Mouse (Mus musculus) kidney, adult 11 months (tissue): ENCODE data around the gene Gm9833.
"Not testable (repeated sequence)": the region's sequence is repeated elsewhere in the genome, so short reads cannot be mapped to it uniquely, and the experiment has no call there.

ENCODE experiments used
- DNase-seq: peaks from one replicate; pipeline ENCODE4 v3.0.0; 2022

Gene Gm9833

DNA sequence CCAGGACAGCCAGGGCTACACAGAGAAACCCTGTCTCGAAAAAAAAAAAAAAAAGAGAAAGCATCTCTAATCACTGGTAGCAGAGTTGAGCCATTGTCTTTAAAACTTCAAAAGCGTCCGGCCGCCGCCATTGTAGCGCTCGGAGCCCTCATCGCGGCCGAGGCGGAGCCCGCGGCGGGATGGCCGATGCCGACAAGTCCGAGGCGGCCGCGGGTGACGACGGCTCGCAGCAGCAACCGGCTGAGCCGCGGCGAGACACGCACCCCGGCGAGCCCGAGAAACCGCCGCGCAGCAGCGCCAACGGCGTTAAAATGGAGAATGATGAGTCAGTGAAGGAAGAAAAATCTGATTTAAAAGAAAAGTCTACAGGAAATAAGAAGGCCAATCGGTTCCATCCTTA, at the start of gene Gm9833:
Gene Gm9833 (plus strand): TSS at position 117 of the 400 bp plus-strand sequence.
- DNase-seq = not testable (repeated sequence)

GRCm38 (mm10) chr3:10070070-10070469, 17.8 kb upstream of the Gm9833 start:
- no peak for DNase-seq

GRCm38 (mm10) chr3:10075826-10076225, 12.1 kb upstream of the Gm9833 start:
- no peak for DNase-seq

DNA sequence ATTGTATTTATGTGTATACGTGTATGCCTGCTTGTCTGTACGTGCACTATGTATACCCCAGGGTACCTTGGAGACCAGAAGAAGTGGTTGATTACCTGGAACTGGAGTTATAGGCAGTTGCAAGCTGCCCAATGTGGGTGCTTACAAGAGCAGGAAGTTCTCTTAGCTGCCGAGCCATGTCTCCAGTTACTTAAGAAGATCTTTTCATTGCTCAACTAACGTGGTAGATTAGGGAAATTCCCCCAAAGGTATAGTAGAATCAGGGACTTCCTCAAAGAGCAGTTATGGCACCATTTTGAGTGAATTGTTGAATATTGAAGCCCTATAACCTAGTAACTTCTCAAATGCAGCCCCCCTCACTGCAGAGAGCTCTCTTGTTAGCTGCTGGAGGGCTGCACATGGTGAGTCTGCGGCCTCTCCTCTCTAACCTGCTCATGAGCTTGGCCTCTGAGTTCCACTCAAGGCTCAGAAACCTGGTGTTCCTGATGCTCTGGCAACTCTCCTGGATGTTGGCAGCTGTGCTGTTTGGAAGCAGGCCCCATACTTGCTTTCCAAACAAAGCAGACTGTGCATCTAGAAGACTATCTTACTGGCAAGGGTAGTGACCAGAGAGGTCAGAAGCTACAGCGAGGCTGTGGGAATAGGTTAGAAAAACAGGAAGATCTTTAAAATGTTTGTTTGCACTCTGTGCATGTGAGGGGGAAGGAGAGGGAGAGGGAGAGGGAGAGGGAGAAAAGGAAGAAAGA, 10.6 kb upstream of the Gm9833 start:
- no peak for DNase-seq

GRCm38 (mm10) chr3:10078113-10078512, 9.8 kb upstream of the Gm9833 start:
- no peak for DNase-seq

GRCm38 (mm10) chr3:10081336-10081735, 6.6 kb upstream of the Gm9833 start:
- DNase-seq = no peak

DNA sequence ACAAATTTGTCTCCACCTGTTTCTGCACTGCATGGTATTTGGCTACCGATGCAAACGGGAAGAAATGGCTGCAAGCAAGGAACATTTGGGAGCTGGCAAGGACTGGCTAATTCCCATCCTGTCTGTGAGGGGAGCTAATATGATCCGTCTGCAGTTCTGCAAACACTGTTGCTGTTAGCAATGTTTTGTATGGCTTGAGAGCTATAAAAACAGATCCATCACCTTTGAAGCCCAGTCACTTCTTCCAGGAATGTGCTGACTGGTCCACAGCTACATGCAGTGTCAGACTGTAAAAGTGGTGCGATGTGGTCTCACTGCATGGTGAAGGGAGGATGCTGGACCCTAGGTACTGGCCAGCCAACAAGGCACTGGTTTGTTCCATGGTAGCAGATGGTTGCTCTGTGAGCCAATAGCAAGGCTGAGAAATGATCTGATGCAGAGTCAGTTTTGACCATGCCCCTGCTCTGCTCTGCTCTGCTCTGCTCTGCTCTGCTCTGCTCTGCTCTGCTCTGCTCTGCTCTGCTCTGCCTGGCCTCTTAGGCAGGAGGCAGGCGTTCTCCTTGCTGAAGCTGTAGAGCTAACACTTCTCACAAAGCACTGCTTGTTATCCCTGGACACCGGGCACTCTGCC, 5.9 kb upstream of the Gm9833 start:
- DNase-seq = no peak

- no peak for DNase-seq
Measured at GRCm38 (mm10) chr3:10082545-10083062, 5.3 kb upstream of the Gm9833 start.

DNA sequence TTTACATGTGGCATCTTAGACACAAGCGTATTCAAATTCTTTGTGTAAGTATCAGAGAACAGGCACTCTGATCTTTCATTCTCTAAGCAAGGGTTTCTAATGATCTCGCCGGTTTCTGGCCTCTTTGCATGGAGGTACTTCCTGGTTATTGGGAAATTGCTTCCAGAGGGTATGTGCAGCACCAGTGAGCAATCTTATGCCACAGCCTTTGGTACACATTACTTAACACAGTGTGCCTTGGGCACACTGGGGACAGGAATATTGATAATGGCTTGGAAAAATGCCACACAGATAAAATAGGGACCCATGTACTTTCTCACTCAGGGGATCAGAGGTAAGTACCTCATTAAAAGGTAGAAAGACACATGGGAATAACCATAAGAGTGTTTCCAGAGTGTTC, 3.8 kb upstream of the Gm9833 start:
- no peak for DNase-seq

- DNase-seq = no peak
Measured at GRCm38 (mm10) chr3:10085396-10086119, 2.4 kb upstream of the Gm9833 start.

DNA sequence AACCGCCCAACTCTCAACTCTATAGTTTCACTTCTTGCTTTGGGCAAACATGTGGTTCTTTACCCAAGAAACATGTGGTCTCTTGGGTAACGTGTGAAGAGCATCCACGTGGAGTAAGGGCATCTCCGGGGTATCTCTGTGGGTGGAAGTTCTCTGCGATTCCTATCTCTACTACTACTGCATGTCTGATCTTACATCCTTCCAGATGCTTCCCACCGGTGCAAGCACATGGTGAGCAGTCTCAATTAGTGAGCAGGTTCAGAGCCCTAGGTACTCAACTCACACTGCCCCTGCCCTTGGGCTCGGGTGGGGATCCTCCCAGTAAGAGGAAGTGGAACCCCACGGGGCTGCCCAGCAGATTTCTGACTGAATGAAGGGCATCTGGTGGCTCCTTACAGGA, 399 bp upstream of the Gm9833 start:
- no peak for DNase-seq

DNA sequence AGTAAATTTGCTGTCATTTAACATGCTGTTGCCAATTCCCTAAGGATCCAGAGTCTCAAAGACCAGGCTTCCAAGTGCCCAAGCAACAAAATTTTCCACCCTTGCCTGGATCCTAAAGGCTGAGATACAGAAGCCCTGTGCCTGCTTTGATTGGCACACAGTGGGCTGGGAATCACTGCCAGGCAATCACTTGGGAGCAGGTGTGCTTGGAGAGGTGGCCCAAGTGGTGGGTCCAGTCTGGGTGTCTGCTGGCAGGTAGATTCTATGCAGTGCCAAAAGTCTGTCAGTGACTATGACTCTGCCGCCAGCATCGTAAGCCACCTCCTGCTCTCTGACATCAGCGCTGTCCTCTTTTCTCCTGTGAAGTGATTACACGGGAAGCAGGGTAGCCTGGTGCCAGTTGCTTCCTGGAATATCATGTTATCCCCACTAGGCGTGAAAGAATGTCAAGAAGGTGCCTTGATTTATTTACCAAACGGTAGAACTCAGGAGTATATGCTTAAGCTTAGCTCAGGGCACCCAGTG, 3.8 kb downstream of the Gm9833 start:
- no peak for DNase-seq

- DNase-seq = peak; percentile 59
Measured at GRCm38 (mm10) chr3:10092499-10092898, 4.6 kb downstream of the Gm9833 start.

DNA sequence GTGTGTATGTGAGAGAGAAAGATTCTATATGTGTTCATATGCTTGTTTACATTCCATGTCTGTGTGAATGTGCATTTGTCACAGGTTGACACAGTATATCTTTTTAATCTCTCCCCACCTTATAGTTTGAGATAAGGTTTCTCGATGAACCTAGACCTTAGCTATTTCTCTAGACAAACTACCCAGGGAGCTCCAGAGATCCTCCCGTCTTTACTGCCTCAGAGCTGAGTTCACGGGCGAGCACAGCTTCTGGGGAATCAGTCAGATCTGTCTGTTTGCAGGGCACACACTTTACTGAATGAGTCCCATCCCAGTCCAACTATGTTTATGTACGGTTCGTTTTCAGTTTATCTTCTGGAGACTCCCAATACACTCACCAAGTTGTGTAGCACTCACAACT, 5.0 kb downstream of the Gm9833 start:
- no peak for DNase-seq

DNA sequence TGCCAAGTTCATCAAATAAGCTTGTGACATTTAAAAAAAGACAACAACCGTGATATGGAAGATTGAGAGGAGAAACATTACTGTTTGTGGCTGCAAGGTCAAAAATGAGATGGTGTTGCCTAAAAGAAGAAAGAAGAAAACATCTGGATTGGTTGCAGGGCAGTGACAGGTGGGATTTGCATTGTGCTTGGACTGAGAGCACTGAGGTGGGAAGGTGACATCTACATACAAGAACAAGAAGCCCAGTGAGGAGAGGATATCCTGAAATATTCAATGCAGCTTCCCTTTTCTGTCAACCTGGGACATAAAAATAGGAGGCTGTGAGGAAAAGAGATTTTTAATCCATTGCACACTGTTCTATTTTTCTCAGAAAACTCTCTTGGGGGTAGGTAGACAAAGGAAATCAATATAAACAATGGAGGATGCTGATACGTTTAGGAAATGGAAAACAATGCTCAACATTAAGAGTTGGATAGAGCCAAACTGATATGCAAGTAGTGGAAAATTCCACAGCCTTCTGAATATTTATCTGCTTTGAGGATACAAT, 7.2 kb downstream of the Gm9833 start:
- no peak for DNase-seq

DNA sequence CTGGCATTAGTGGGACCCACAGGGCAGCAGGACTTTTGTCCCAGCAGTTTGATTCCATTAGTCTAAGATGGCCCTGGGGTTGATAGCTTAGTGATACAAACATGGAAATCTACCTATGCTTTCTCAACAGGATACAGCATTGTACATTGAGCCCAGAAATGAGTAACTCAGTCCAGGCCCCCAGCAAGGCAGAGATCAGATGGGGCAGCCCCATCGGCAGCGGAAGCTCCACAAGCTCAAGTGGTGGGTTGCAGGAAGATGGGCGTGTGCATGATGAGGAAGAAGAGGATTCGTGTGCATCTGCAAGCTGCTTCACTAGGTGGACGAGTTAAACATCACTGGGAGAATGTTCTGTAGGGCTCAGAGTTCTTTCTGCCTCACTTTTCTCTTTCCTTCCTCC, 11.8 kb downstream of the Gm9833 start:
- DNase-seq = no peak

DNA sequence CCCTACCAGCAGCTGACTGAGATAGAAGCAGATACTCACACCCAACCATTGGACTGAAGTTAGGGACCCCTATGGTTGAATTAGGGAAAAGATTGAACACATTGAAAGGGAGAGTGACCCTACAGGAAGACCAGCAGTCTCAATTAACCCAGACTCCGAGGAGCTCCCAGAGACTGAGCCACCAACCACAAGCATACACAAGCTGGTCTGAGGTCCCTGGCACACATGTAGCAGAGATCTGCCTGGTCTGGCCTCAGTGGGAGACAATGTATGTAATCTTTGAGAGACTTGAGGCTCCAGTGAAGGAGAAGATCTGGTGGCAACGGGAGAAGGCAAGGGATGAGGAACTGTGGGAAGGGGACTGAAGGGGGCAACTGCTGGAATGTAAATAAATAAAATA, 23.7 kb downstream of the Gm9833 start:
- DNase-seq = no peak

DNA sequence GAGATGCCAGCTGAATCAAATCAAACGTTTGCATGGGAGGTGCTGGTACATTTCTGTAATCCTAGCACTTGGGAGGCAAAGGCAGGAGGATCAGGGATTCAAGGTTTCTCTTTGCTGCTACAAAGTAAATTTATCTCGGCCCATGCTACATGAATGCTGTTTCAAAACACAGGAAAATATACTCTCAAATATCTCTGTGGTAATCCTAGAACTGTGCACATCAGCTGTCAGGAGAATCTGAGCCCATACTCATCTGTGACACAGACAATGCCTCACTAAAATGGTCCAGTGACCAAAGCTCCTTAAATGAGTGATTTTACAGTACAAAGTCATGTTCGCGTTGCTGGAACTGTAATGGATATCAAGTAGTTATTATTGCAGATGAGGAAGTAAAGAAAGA, 24.3 kb downstream of the Gm9833 start:
- no peak for DNase-seq

DNA sequence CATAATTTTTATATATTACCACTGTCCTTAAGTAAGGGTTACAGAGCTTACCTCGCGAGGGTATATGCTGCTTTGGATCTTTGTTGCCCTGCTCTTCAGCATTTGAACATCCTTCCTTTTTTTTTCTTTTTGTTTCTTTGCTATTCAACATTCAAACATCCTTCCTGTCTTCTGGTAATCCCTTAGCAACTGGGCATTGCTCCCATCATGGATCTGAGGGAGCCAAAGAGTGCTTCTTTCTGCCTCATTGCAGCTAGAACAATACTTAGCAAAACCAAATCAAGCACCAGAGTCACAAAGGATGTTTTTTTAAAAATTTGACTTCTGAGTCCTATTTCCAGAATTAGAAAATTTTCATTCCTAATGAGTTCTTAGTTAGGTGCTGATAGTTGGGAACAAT, 24.8 kb downstream of the Gm9833 start:
- no peak for DNase-seq

- no peak for DNase-seq
Measured at GRCm38 (mm10) chr3:10116531-10116930, 28.6 kb downstream of the Gm9833 start.

GRCm38 (mm10) chr3:10121232-10121631, 33.3 kb downstream of the Gm9833 start:
- DNase-seq = no peak

DNA sequence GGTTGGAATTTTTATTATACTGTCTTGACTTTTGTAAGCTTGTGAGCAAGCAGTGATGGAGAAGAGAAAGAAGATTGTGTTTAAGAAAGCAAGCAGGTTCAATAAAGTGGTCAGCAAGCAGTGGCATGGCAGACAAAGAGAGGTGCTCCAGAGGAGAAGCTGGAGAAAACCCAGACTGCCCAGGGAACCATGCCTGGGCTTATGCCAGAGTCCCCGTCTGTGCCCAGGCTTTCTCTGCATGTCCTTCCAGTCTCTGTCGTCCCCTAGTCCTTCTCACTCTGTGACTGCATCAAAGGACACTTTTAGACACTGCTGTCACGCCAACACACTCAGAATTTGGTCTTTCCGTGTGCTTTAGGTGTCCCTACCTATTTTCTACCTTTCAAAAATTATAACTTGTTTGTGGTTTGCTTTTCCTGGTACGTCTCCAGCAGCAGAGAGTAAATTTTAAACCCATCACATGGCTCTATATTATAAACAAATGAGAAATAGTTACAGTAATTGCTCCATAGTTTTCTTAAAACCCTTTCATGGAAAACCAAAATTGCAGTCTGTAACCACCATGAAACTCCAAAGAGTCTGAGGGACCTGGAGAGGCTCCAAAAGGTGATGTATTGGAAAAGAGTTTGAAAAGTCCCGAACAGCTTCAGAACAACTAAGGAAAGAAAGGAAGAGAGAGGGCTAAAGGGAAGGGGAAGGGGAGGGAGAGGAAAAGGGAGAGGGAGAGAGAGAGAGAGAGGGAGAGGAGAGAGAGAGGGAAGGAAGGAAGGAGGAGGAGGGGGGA, 34.2 kb downstream of the Gm9833 start:
- no peak for DNase-seq
